Comparison of ENCODE assay signal across 21 mouse cellular contexts in genomic region chr6:34194981-34195380, GRCm38 (mm10). TPM values are rescaled to one million over a fixed set of nuclear protein-coding genes. Genes with fewer than 3 reads are reported as not detected.
DNase-seq lines count a peak whose midpoint lies in the region; ATAC-seq and TF ChIP-seq lines count a peak whose summit lies in the region.
"Had no signal": no experiment of that assay in that cellular context is flagged by ENCODE, and none has a peak within 500 bp of the region (broad histone marks: within the 10 kb centered on the region; RNA-seq: fewer than 3 reads in every experiment).

No protein-coding gene starts in this region.

- no peaks in the 10 kb centered on the region for H3K9me3 ChIP-seq in liver, postnatal 0 days (ENCODE audit: low read length)
- H3K9me3 ChIP-seq in liver, embryonic 11.5 days (ENCODE audit: control insufficient read depth, low read length), result no peaks in the 10 kb centered on the region
- H3K9me3 ChIP-seq: liver, embryonic 12.5 days; midbrain, embryonic 13.5 days had no signal

- no peak for DNase-seq in gastrocnemius, adult 2 months
- no peak for DNase-seq in gastrocnemius, postnatal 25 days
- no peak for DNase-seq in liver, postnatal 0 days
- DNase-seq in liver, embryonic 11.5 days (ENCODE audit: low spot score), result no peak
- DNase-seq in 416B (ENCODE audit: low read depth), result peak; percentile 32
- peak; percentile 57 for DNase-seq in R1 (ENCODE audit: low read depth, low spot score)
- no peak for DNase-seq in frontal cortex, postnatal 36 days (ENCODE audit: low spot score in 2 of 2)
- DNase-seq in cerebellum, adult 9-11 months, result no peak
- DNase-seq: adrenal gland, postnatal 36 days; cerebellum, postnatal 25 days; heart, postnatal 4 days; layer of hippocampus, adult 9-11 months; lung, postnatal 14 days; right cerebral cortex, postnatal 4 days; thymus, postnatal 36 days had no signal

- no peak overlapping the region for H3K4me3 ChIP-seq in gastrocnemius, adult 2 months
- H3K4me3 ChIP-seq in liver, postnatal 0 days (ENCODE audit: low read depth, low read length), result no peak overlapping the region
- no peak overlapping the region for H3K4me3 ChIP-seq in liver, embryonic 11.5 days (ENCODE audit: low read depth, low read length)
- H3K4me3 ChIP-seq: heart, embryonic 13.5 days; liver, embryonic 12.5 days; midbrain, embryonic 13.5 days; neural tube, embryonic 12.5 days had no signal

- 69% methylated on average over 1 of the region's 1 CpGs for WGBS in liver, postnatal 0 days (ENCODE audit: insufficient replicate concordance)
- 86% methylated on average over 1 of the region's 1 CpGs for WGBS in liver, embryonic 11.5 days

- H3K4me1 ChIP-seq in liver, postnatal 0 days (ENCODE audit: insufficient read depth), result no peaks in the 10 kb centered on the region
- H3K4me1 ChIP-seq in liver, embryonic 11.5 days (replicated peaks; ENCODE audit: control insufficient read depth, insufficient read depth, low read length), result no peaks in the 10 kb centered on the region
- H3K4me1 ChIP-seq: heart, embryonic 13.5 days; liver, embryonic 12.5 days; neural tube, embryonic 12.5 days had no signal

- TF ChIP-seq EP300 in liver, postnatal 0 days (IDR thresholded peaks at IDR 0.05; ENCODE audit: low read depth), result no peak

- no peak overlapping the region for H3K9ac ChIP-seq in liver, postnatal 0 days (replicated peaks)
- H3K9ac ChIP-seq in liver, embryonic 11.5 days (ENCODE audit: low read depth, low read length), result no peak overlapping the region
- H3K9ac ChIP-seq: heart, embryonic 13.5 days; liver, embryonic 12.5 days; midbrain, embryonic 13.5 days; neural tube, embryonic 12.5 days had no signal

- peak; percentile 39 for TF ChIP-seq CTCF in gastrocnemius, adult 2 months (IDR thresholded peaks at IDR 0.05)
- peak; percentile 37 for TF ChIP-seq CTCF in liver, postnatal 0 days (IDR thresholded peaks at IDR 0.05; ENCODE audit: low read depth)

- H3K36me3 ChIP-seq in liver, postnatal 0 days (replicated peaks; ENCODE audit: insufficient read depth, low read length), result no peaks in the 10 kb centered on the region
- no peaks in the 10 kb centered on the region for H3K36me3 ChIP-seq in liver, embryonic 11.5 days (ENCODE audit: control insufficient read depth, insufficient read depth, low read length)
- H3K36me3 ChIP-seq: heart, embryonic 13.5 days; liver, embryonic 12.5 days; midbrain, embryonic 13.5 days; neural tube, embryonic 12.5 days had no signal

- intact Hi-C loops in gastrocnemius, adult 2 months (cut with DNase I), result loop anchor here (5.0 kb wide), 1 partner anchor 37 kb away; no protein-coding TSS in a partner anchor

- no peak for ATAC-seq in liver, postnatal 0 days
- ATAC-seq in liver, embryonic 11.5 days (replicated peaks; ENCODE audit: low FRiP score), result no peak
- ATAC-seq: activated CD4-positive, CD25-positive, alpha-beta regulatory T cell, adult 4 months; inflammation-experienced regulatory T-cells, adult 6 months; liver, embryonic 12.5 days had no signal

- H3K27ac ChIP-seq in gastrocnemius, adult 2 months, result no peak overlapping the region
- no peak overlapping the region for H3K27ac ChIP-seq in liver, postnatal 0 days (ENCODE audit: low read depth)
- no peak overlapping the region for H3K27ac ChIP-seq in liver, embryonic 11.5 days (ENCODE audit: low read depth, low read length)
- H3K27ac ChIP-seq: heart, embryonic 13.5 days; liver, embryonic 12.5 days; neural tube, embryonic 12.5 days had no signal

- H3K4me2 ChIP-seq in liver, postnatal 0 days (ENCODE audit: low read depth, low read length), result no peak overlapping the region
- H3K4me2 ChIP-seq in liver, embryonic 11.5 days, result no peak overlapping the region
- H3K4me2 ChIP-seq: heart, embryonic 13.5 days; liver, embryonic 12.5 days; midbrain, embryonic 13.5 days; neural tube, embryonic 12.5 days had no signal

- no peaks in the 10 kb centered on the region for H3K27me3 ChIP-seq in liver, postnatal 0 days (ENCODE audit: insufficient read depth, low read length)
- H3K27me3 ChIP-seq in liver, embryonic 11.5 days (replicated peaks; ENCODE audit: control insufficient read depth, insufficient read depth, low read length), result no peaks in the 10 kb centered on the region
- H3K27me3 ChIP-seq: heart, embryonic 13.5 days; midbrain, embryonic 13.5 days; neural tube, embryonic 12.5 days had no signal

RNA-seq across cellular contexts. Expression of gene Slc35b4, which starts 18.1 kb away (rescaled TPM):
- 1 to 10 TPM; 6.8 to 8.9 TPM for total RNA-seq in gastrocnemius, adult 2 months (2021)
- total RNA-seq in gastrocnemius, postnatal 25 days (2021), result 1 to 10 TPM; 5.9 to 8.7 TPM
- polyA plus RNA-seq in liver, postnatal 0 days (2015; fragmentation: Nextera tagmentation; extraction: Ambion mirVana), result 13.4 and 15.6 TPM in 2 replicates
- polyA plus RNA-seq in liver, embryonic 11.5 days (2014; fragmentation: Nextera tagmentation; extraction: Ambion mirVana), result 37.5 and 41.6 TPM in 2 replicates

Comparison
In these comparisons a context has a peak if more than half of its experiments do, and no peak if none do; other contexts are left out.
1. DNase-seq: peak in 416B (single experiment) and R1 (single experiment); none in gastrocnemius, adult 2 months (single experiment), gastrocnemius, postnatal 25 days (single experiment), liver, postnatal 0 days (single experiment), liver, embryonic 11.5 days (single experiment), frontal cortex, postnatal 36 days (0 of 2) and cerebellum, adult 9-11 months (single experiment).